In the genomic region with DNA sequence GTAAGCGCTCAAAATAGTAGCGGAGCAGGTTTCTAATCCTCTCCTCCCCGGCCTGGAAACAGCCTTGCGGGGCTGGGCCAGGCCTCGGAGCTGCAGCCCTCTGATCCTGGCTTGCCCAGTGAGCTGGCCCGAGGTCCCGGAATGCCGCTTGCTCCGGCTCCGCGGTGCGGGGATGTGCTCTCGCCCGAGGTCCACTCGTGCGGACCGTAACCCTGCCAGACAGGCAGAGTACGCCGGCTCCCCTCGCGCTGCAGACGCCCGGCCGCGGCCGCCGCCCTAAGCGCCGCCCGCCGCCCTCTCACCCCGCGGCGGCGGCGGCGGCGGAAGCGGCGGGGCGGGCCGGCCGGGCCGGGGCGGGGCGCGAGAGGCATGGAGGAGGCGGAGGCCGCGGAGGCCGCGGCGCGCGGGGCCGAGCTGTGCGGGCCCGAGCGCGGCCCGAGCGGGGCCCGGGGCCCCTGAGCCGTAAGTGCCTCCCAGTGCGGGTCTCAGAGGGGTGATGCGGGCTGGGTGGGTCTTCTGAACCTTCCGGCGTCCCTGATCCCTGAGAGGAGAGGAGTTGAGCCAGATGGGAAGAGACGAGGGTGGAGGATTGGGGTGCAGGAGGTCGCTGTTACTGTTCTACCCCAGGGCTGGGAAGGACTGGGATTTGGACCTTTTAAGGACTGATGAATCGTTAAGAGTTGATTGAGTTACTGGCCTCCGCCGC, we compare ENCODE assay signal across 8 mouse cellular contexts. TPM values are rescaled to one million over a fixed set of nuclear protein-coding genes. Genes with fewer than 3 reads are reported as not detected.
DNase-seq lines count a peak whose midpoint lies in the region; ATAC-seq and TF ChIP-seq lines count a peak whose summit lies in the region.

No protein-coding gene starts in this region.

- H3K4me2 ChIP-seq in heart, embryonic 14.5 days (ENCODE audit: low read length), result peak overlapping the region; percentile 81
- peak overlapping the region; percentile 65 for H3K4me2 ChIP-seq in kidney, embryonic 16.5 days (replicated peaks; ENCODE audit: low read depth, low read length)
- peak overlapping the region; percentile 71 for H3K4me2 ChIP-seq in lung, postnatal 0 days (replicated peaks; ENCODE audit: low read depth, low read length)

- no peak for DNase-seq in ES-E14 (ENCODE audit: low read depth, low spot score)
- DNase-seq in lung, postnatal 0 days (ENCODE audit: low spot score), result peak; percentile 88
- DNase-seq in thymus, postnatal 0 days (ENCODE audit: low spot score), result peak; percentile 61

- peak overlapping the region; percentile 68 for H3K27ac ChIP-seq in ES-E14 (ENCODE audit: insufficient read depth, low read depth, low read length, poor library complexity, severe bottlenecking)
- H3K27ac ChIP-seq in bone marrow macrophage, adult 2 months (ENCODE audit: insufficient read depth, low read depth, low read length), result peak overlapping the region; percentile 78
- H3K27ac ChIP-seq in embryonic fibroblast, embryonic 13.5 days (ENCODE audit: insufficient read depth, low read length), result peak overlapping the region; percentile 64
- H3K27ac ChIP-seq in heart, embryonic 14.5 days (replicated peaks in 1 of 2; ENCODE audit: control insufficient read depth in 1 of 2, insufficient read depth in 1 of 2, low read depth in 2 of 2, low read length in 2 of 2), result peak overlapping the region; percentile 87 to 97
- H3K27ac ChIP-seq in kidney, embryonic 16.5 days (ENCODE audit: low read length), result peak overlapping the region; percentile 92
- peak overlapping the region; percentile 90 for H3K27ac ChIP-seq in lung, postnatal 0 days (ENCODE audit: low read length)
- H3K27ac ChIP-seq in olfactory bulb, adult 2 months (ENCODE audit: insufficient read depth, low read depth, low read length), result peak overlapping the region; percentile 68

- peak; percentile 93 for TF ChIP-seq POLR2A in bone marrow macrophage, adult 2 months (IDR thresholded peaks at IDR 0.05; ENCODE audit: borderline replicate concordance, low read depth, low read length)
- TF ChIP-seq POLR2A in embryonic fibroblast, embryonic 13.5 days (IDR thresholded peaks at IDR 0.05; ENCODE audit: low read depth, low read length), result peak; percentile 87
- TF ChIP-seq POLR2A in olfactory bulb, adult 2 months (IDR thresholded peaks at IDR 0.05; ENCODE audit: insufficient read depth, low read depth, low read length), result peak; percentile 96

- peak overlapping the region; percentile 91 to 98 for H3K4me3 ChIP-seq in ES-E14 (ENCODE audit: insufficient read depth in 1 of 2, low read depth in 1 of 2, low read length in 2 of 2, poor library complexity in 1 of 2, severe bottlenecking in 1 of 2)
- peak overlapping the region; percentile 99 for H3K4me3 ChIP-seq in bone marrow macrophage, adult 2 months (ENCODE audit: insufficient read depth, low read length)
- H3K4me3 ChIP-seq in embryonic fibroblast, embryonic 13.5 days (ENCODE audit: insufficient read depth, low read length), result peak overlapping the region; percentile 85
- H3K4me3 ChIP-seq in heart, embryonic 14.5 days (ENCODE audit: control insufficient read depth in 1 of 2, insufficient read depth in 1 of 2, low read depth in 1 of 2, low read length in 2 of 2), result peak overlapping the region; percentile 85 to 99
- peak overlapping the region; percentile 90 for H3K4me3 ChIP-seq in kidney, embryonic 16.5 days (ENCODE audit: low read length)
- peak overlapping the region; percentile 74 for H3K4me3 ChIP-seq in lung, postnatal 0 days (ENCODE audit: low read depth, low read length)
- peak overlapping the region; percentile 99 for H3K4me3 ChIP-seq in olfactory bulb, adult 2 months (ENCODE audit: insufficient read depth, low read depth, low read length)

- peak overlapping the region; percentile 96 for H3K9ac ChIP-seq in ES-E14 (ENCODE audit: insufficient read depth, low read depth, low read length, poor library complexity, severe bottlenecking)
- peak overlapping the region; percentile 97 for H3K9ac ChIP-seq in heart, embryonic 14.5 days (ENCODE audit: low read length)
- peak overlapping the region; percentile 97 for H3K9ac ChIP-seq in kidney, embryonic 16.5 days (replicated peaks; ENCODE audit: low read length)
- peak overlapping the region; percentile 90 for H3K9ac ChIP-seq in lung, postnatal 0 days (replicated peaks; ENCODE audit: low read depth)

- WGBS in heart, embryonic 14.5 days, result under 1% methylated on average over 51 of the region's 73 CpGs
- WGBS in kidney, embryonic 16.5 days, result under 1% methylated on average over 49 of the region's 73 CpGs
- WGBS in lung, postnatal 0 days, result under 1% methylated on average over 52 of the region's 73 CpGs
- 5% methylated on average over 73 of the region's 73 CpGs for WGBS in olfactory bulb, adult 2 months

- ATAC-seq in heart, embryonic 14.5 days (ENCODE audit: insufficient number of reproducible peaks, insufficient read depth, low FRiP score, low read depth), result peak; percentile 92
- ATAC-seq in kidney, embryonic 16.5 days (ENCODE audit: low FRiP score, low TSS enrichment), result peak; percentile 95
- ATAC-seq in lung, postnatal 0 days, result peak; percentile 97

- no peaks in the 10 kb centered on the region for H3K9me3 ChIP-seq in ES-E14 (ENCODE audit: control insufficient read depth, insufficient read depth, low read depth, low read length)
- H3K9me3 ChIP-seq in heart, embryonic 14.5 days (ENCODE audit: control insufficient read depth, low read length), result no peaks in the 10 kb centered on the region
- no peaks in the 10 kb centered on the region for H3K9me3 ChIP-seq in kidney, embryonic 16.5 days (ENCODE audit: low read length)
- H3K9me3 ChIP-seq in lung, postnatal 0 days (ENCODE audit: low read length), result no peaks in the 10 kb centered on the region

- peaks cover 0 to 10% of the 10 kb centered on the region in 2 experiments; a peak in 1 of 4 replicates for H3K4me1 ChIP-seq in ES-E14 (ENCODE audit: control insufficient read depth in 2 of 2, insufficient read depth in 2 of 2, low read length in 2 of 2, poor library complexity in 1 of 2)
- peaks cover 8% of the 10 kb centered on the region for H3K4me1 ChIP-seq in bone marrow macrophage, adult 2 months (ENCODE audit: control insufficient read depth, insufficient read depth, low read length)
- H3K4me1 ChIP-seq in embryonic fibroblast, embryonic 13.5 days (ENCODE audit: control insufficient read depth, insufficient read depth, low read length), result no peaks in the 10 kb centered on the region
- peaks cover 7 to 15% of the 10 kb centered on the region in 2 experiments for H3K4me1 ChIP-seq in heart, embryonic 14.5 days (ENCODE audit: control insufficient read depth in 2 of 2, insufficient read depth in 2 of 2, low read length in 2 of 2)
- H3K4me1 ChIP-seq in kidney, embryonic 16.5 days (ENCODE audit: insufficient read depth, low read length), result peaks cover 12% of the 10 kb centered on the region
- H3K4me1 ChIP-seq in lung, postnatal 0 days (ENCODE audit: insufficient read depth, low read depth, low read length), result peaks cover 10% of the 10 kb centered on the region; the same call in 1 of the 2 replicates
- H3K4me1 ChIP-seq in olfactory bulb, adult 2 months (ENCODE audit: control insufficient read depth, insufficient read depth, low read length), result peaks cover 9% of the 10 kb centered on the region

- TF ChIP-seq EP300 in lung, postnatal 0 days (IDR thresholded peaks at IDR 0.05), result no peak

- H3K36me3 ChIP-seq in ES-E14 (ENCODE audit: control insufficient read depth, insufficient read depth, low read length, poor library complexity, severe bottlenecking), result peaks cover 34% of the 10 kb centered on the region; the same call in 1 of the 2 replicates
- peaks cover 39% of the 10 kb centered on the region for H3K36me3 ChIP-seq in heart, embryonic 14.5 days (ENCODE audit: control insufficient read depth, insufficient read depth, low read length)
- peaks cover 36% of the 10 kb centered on the region for H3K36me3 ChIP-seq in kidney, embryonic 16.5 days (ENCODE audit: insufficient read depth, low read length)
- H3K36me3 ChIP-seq in lung, postnatal 0 days (ENCODE audit: insufficient read depth, low read length), result peaks cover 18% of the 10 kb centered on the region

- TF ChIP-seq CTCF in bone marrow macrophage, adult 2 months (IDR thresholded peaks at IDR 0.05; ENCODE audit: low read depth, low read length), result no peak
- no peak for TF ChIP-seq CTCF in embryonic fibroblast, embryonic 13.5 days (IDR thresholded peaks at IDR 0.05; ENCODE audit: borderline replicate concordance, insufficient read depth, low read length)
- no peak for TF ChIP-seq CTCF in lung, postnatal 0 days (IDR thresholded peaks at IDR 0.05)
- TF ChIP-seq CTCF in olfactory bulb, adult 2 months (IDR thresholded peaks at IDR 0.05; ENCODE audit: insufficient read depth, low read depth, low read length), result no peak

- H3K27me3 ChIP-seq in heart, embryonic 14.5 days (ENCODE audit: control insufficient read depth, insufficient read depth, low read length), result no peaks in the 10 kb centered on the region
- H3K27me3 ChIP-seq in kidney, embryonic 16.5 days (ENCODE audit: insufficient read depth, low read length), result no peaks in the 10 kb centered on the region
- H3K27me3 ChIP-seq in lung, postnatal 0 days (replicated peaks; ENCODE audit: insufficient read depth, low read length), result no peaks in the 10 kb centered on the region

- in situ Hi-C loops in ES-E14 (cut with MboI; ENCODE audit: low sequenced_read_pairs in 2 of 2, unreplicated experiment in 2 of 2), result no loop called here

RNA-seq across cellular contexts. Expression of a gene that starts 0.8 kb away (rescaled TPM):
- total RNA-seq in ES-E14 (2012; rRNA removed), result 0.49 and 0.95 TPM in 2 replicates
- polyA plus RNA-seq in bone marrow macrophage, adult 2 months (2012; ENCODE audit: insufficient read depth, insufficient read length, missing spikeins), result 0.12 and 0.13 TPM in 2 replicates
- polyA plus RNA-seq in embryonic fibroblast, embryonic 13.5 days (2011; ENCODE audit: insufficient read length, low read depth, missing spikeins), result 2.5 TPM in 2 replicates
- 2.2 and 2.7 TPM in 2 replicates for polyA plus RNA-seq in heart, embryonic 14.5 days (2014; fragmentation: Nextera tagmentation; extraction: Ambion mirVana)
- 3.8 and 3.9 TPM in 2 replicates for polyA plus RNA-seq in kidney, embryonic 16.5 days (2015; fragmentation: Nextera tagmentation; extraction: Ambion mirVana)
- 2.6 and 2.8 TPM in 2 replicates for polyA plus RNA-seq in lung, postnatal 0 days (2015; fragmentation: Nextera tagmentation; extraction: Ambion mirVana)
- polyA plus RNA-seq in olfactory bulb, adult 2 months (2012; ENCODE audit: insufficient read depth, insufficient read length, low replicate concordance, missing spikeins), result not detected in 2 replicates
- 0.87 and 1.1 TPM in 2 replicates for polyA plus RNA-seq in thymus, postnatal 0 days (2015; fragmentation: Nextera tagmentation; extraction: Ambion mirVana)

RNA-seq across cellular contexts. Expression of a gene that starts 17.1 kb away (rescaled TPM):
- total RNA-seq in ES-E14 (2012; rRNA removed), result 1.7 and 3.0 TPM in 2 replicates
- not detected in 2 replicates for polyA plus RNA-seq in bone marrow macrophage, adult 2 months (2012; ENCODE audit: insufficient read depth, insufficient read length, missing spikeins)
- not detected in 2 replicates for polyA plus RNA-seq in embryonic fibroblast, embryonic 13.5 days (2011; ENCODE audit: insufficient read length, low read depth, missing spikeins)
- polyA plus RNA-seq in heart, embryonic 14.5 days (2014; fragmentation: Nextera tagmentation; extraction: Ambion mirVana), result 0.19 TPM in 1 of 2 replicates, not detected in the other
- 2.8 and 4.8 TPM in 2 replicates for polyA plus RNA-seq in kidney, embryonic 16.5 days (2015; fragmentation: Nextera tagmentation; extraction: Ambion mirVana)
- polyA plus RNA-seq in lung, postnatal 0 days (2015; fragmentation: Nextera tagmentation; extraction: Ambion mirVana), result 118 and 131 TPM in 2 replicates
- not detected in 2 replicates for polyA plus RNA-seq in olfactory bulb, adult 2 months (2012; ENCODE audit: insufficient read depth, insufficient read length, low replicate concordance, missing spikeins)
- polyA plus RNA-seq in thymus, postnatal 0 days (2015; fragmentation: Nextera tagmentation; extraction: Ambion mirVana), result 3.2 and 4.1 TPM in 2 replicates

RNA-seq across cellular contexts. Expression of a gene that starts 22.9 kb away (rescaled TPM):
- not detected in 2 replicates for total RNA-seq in ES-E14 (2012; rRNA removed)
- polyA plus RNA-seq in bone marrow macrophage, adult 2 months (2012; ENCODE audit: insufficient read depth, insufficient read length, missing spikeins), result not detected in 2 replicates
- polyA plus RNA-seq in embryonic fibroblast, embryonic 13.5 days (2011; ENCODE audit: insufficient read length, low read depth, missing spikeins), result not detected in 2 replicates
- polyA plus RNA-seq in heart, embryonic 14.5 days (2014; fragmentation: Nextera tagmentation; extraction: Ambion mirVana), result not detected in 2 replicates
- not detected in 2 replicates for polyA plus RNA-seq in kidney, embryonic 16.5 days (2015; fragmentation: Nextera tagmentation; extraction: Ambion mirVana)
- not detected in 2 replicates for polyA plus RNA-seq in lung, postnatal 0 days (2015; fragmentation: Nextera tagmentation; extraction: Ambion mirVana)
- not detected in 2 replicates for polyA plus RNA-seq in olfactory bulb, adult 2 months (2012; ENCODE audit: insufficient read depth, insufficient read length, low replicate concordance, missing spikeins)
- not detected in 2 replicates for polyA plus RNA-seq in thymus, postnatal 0 days (2015; fragmentation: Nextera tagmentation; extraction: Ambion mirVana)

RNA-seq across cellular contexts. Expression of a gene that starts 22.9 kb away (rescaled TPM):
- 0.69 and 1.0 TPM in 2 replicates for total RNA-seq in ES-E14 (2012; rRNA removed)
- polyA plus RNA-seq in bone marrow macrophage, adult 2 months (2012; ENCODE audit: insufficient read depth, insufficient read length, missing spikeins), result not detected in 2 replicates
- polyA plus RNA-seq in embryonic fibroblast, embryonic 13.5 days (2011; ENCODE audit: insufficient read length, low read depth, missing spikeins), result 0.62 and 2.7 TPM in 2 replicates
- polyA plus RNA-seq in heart, embryonic 14.5 days (2014; fragmentation: Nextera tagmentation; extraction: Ambion mirVana), result not detected in 2 replicates
- not detected in 2 replicates for polyA plus RNA-seq in kidney, embryonic 16.5 days (2015; fragmentation: Nextera tagmentation; extraction: Ambion mirVana)
- polyA plus RNA-seq in lung, postnatal 0 days (2015; fragmentation: Nextera tagmentation; extraction: Ambion mirVana), result not detected in 2 replicates
- polyA plus RNA-seq in olfactory bulb, adult 2 months (2012; ENCODE audit: insufficient read depth, insufficient read length, low replicate concordance, missing spikeins), result not detected in 2 replicates
- not detected in 2 replicates for polyA plus RNA-seq in thymus, postnatal 0 days (2015; fragmentation: Nextera tagmentation; extraction: Ambion mirVana)

RNA-seq across cellular contexts. Expression of a gene that starts 26.7 kb away (rescaled TPM):
- 48.6 and 51.5 TPM in 2 replicates for total RNA-seq in ES-E14 (2012; rRNA removed)
- 22.3 and 24.0 TPM in 2 replicates for polyA plus RNA-seq in bone marrow macrophage, adult 2 months (2012; ENCODE audit: insufficient read depth, insufficient read length, missing spikeins)
- polyA plus RNA-seq in embryonic fibroblast, embryonic 13.5 days (2011; ENCODE audit: insufficient read length, low read depth, missing spikeins), result 49.5 and 54.4 TPM in 2 replicates
- polyA plus RNA-seq in heart, embryonic 14.5 days (2014; fragmentation: Nextera tagmentation; extraction: Ambion mirVana), result 66.3 and 66.4 TPM in 2 replicates
- 59.2 and 65.5 TPM in 2 replicates for polyA plus RNA-seq in kidney, embryonic 16.5 days (2015; fragmentation: Nextera tagmentation; extraction: Ambion mirVana)
- 40.7 and 40.8 TPM in 2 replicates for polyA plus RNA-seq in lung, postnatal 0 days (2015; fragmentation: Nextera tagmentation; extraction: Ambion mirVana)
- polyA plus RNA-seq in olfactory bulb, adult 2 months (2012; ENCODE audit: insufficient read depth, insufficient read length, low replicate concordance, missing spikeins), result not detected in 2 replicates
- 28.6 and 30.5 TPM in 2 replicates for polyA plus RNA-seq in thymus, postnatal 0 days (2015; fragmentation: Nextera tagmentation; extraction: Ambion mirVana)

Comparison
In these comparisons a context has a peak if more than half of its experiments do, and no peak if none do; other contexts are left out.
1. RNA of a gene that starts 17.1 kb away (polyA plus RNA-seq): 118 to 131 TPM in lung, postnatal 0 days; 2.8 to 4.8 TPM in kidney, embryonic 16.5 days, 3.2 to 4.1 TPM in thymus, postnatal 0 days, 0.19 TPM in heart, embryonic 14.5 days, not detected in bone marrow macrophage, adult 2 months, not detected in embryonic fibroblast, embryonic 13.5 days and not detected in olfactory bulb, adult 2 months; every median in the first group is over 10 times any median in the second.
2. Peak in every context shown above with its lines, with median percentiles within 50 percentile points of each other: H3K27ac ChIP-seq, H3K4me3 ChIP-seq, H3K9ac ChIP-seq, POLR2A ChIP-seq, ATAC-seq and H3K4me2 ChIP-seq.